Mouse (Mus musculus) kidney, postnatal 25 days (tissue): ENCODE results near the gene Evpl.
A peak's percentile ranks its signal among the peaks of the same experiment; 100 is the strongest.

Experiments used
- DNase-seq, 2 experiments: peaks; one replicate each; pipeline ENCODE4 v3.0.0; 2021; ENCODE audit warnings: mixed read lengths in 2 of 2

The Evpl gene

DNA sequence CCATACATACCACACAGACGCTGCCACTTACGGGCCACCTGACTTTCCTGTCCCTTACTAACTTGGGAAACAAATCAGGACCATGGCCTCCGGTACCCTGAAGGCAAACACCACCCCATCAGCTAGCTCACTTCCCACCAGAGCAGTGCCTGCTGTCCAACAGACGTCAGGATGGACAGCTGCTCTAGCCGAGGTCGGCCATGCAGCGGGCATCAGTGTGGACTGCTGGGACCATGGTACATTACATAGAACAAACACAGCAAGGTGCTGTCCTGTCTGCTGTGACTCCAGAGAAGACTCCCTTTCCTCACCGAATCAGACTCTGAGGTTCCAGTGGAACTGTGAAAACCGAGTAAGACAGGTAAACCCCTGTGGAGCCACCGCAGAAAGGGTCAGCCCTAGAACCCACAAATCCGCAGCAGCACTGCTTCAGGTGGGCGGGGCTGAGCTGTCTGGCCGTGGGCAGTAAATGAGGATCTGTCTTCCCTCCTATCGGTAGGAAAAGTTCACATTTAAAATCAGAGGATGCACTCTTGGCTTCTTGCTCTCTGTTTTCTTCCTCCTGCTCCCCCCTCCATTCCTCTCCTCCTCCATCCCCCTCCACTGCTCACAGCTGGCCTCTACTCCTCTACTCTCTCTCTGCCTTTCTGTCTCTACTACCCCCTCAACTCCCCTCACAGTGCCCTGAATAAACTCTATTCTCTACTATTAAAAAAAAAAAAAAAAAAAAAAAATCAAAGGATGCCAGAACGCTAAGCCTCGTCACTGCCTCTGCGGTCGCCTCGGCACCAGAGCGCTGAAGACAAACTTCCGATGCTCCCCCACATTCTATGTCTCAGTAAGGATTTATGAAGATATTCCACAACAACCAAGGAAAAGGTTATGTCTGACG lies 17.5 kb upstream of the Evpl start:
- DNase-seq = no peak

DNA sequence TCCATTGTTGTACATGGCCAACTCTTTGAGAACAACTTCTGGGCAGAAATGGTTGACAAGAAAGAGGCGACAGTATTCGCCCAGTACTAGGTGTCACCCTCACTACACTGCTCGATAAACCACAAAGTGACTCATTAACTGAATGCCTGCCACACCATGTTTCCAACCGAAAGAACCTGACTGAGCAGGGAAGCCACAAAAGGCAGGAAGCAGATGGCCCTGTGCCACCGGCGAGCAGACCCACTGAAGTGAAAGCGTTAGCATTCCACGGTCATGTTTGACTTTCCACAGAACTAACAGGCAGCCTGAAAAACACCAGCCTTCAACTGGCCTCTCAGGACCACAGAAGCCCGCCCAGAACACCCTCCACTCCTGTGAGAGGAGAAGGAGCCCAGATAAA lies 16.8 kb upstream of the Evpl start:
- peak; percentile 78 to 88 for DNase-seq

DNA sequence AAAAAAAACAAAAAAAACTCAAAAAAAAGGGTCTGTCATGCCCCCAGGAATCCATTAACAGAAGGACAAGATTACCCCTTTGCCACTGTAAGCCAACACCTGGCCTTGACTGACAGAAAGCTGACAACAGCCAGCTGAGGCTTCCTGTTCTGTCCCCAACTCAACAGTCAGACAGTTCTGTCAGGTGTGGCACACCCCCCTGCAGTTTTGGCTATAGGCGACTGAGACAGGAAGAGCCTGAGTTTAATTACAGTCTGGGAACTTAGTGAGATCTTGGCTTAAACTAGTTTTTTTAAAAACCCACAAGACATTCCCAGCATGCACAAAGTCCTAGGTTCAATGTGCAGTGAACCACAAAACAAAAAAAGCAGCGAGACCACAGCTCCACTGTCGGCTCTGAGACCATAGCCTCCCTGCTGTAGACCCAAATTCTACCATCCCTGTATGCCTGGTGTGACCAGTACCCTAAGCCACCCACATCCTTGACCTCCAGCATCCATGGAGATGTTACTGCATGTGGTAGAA lies 15.3 kb upstream of the Evpl start:
- DNase-seq = peak; percentile 36 to 58

DNA sequence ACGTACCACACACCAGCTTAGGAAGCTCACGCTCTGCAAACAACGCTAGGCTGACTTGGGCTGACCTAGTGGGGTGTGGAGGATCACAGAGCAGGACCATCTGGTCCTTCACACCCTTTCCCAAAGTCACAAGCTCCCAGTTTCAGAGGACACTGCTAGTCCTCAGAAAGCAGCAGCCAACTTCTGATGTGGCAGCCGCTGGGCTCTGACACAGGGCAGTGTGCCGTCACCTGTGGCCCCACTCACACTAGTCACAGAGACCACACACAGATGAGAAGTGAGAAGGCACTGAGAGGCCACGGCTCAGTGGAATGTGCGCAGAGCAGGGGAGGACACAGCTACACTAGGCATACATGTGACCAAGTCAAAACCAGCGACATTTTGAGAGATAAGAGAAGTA lies 13.0 kb upstream of the Evpl start:
- no peak for DNase-seq

DNA sequence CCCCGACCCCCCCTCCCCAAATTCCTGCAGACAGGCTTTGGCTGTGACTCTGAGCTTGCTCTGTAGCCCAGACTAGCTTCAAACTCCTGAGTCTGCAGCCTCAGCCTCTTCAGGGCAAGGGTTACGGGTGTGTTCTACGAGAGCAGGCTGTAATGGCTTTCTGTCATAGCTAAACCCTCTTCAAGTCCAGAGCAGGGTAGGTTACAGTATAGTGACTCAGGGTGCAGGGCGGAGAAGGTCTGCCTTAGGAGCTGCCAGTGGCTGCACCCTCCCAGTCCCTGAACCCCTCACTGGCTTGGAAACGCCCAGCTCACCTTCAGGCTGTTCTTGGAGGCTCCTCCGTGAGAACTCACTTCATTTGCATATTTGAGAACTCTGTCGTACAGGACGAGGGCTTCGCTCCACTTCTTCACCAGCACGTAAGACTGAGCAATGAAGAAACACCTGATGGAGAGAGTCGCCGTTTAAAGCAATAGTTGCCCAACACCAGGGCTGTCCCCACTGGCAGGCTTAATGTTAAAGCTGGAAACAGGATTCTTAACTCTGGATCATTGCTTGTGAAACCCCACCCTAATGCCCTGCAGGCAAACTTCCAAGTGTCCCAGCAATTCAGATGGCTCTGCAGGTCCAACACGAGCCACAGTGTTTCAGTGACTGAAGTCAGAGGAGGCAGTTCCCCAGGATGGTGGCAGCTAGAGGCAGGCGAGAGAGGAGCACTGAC lies 9.8 kb upstream of the Evpl start:
- peak; percentile 60 to 75 for DNase-seq

DNA sequence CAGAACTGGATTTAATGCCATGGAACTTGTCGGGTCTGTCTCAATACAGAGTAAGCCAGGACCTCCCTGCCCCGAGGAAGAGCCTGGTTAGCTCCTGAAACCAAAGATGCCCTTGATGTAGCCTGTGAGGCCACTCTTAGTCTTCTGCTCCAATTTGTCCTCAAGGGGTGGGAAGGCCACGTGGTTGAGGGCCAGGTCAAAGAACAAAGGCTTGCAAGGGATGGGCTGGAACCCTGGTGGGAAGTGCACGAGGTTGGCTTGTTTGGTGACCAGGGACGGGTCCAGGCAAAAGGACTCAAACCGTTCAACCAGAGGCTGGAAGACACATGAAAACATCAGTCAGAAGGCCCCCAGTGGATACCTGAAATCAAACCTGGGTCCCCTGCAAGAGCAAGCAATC lies 7.7 kb upstream of the Evpl start:
- peak; percentile 68 to 87 for DNase-seq

DNA sequence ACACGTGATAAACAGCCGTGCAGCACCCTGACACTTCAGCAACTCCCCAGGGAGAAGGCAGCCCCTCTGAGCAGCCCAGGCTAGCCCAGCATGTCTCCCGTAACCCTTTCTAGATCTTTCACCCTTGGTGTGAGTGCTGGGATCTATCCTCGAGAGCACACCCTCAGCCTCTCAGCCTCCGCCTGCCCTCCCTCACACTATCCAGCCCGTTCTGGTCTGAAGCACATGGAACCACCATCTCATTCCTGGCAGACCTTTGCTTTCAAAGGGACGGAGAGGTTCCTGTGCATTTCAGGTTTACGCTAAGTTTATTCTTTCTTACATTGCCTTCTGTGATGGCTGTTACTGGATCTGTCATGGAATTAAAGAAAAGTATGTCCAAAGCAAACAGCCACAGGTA lies 6.7 kb upstream of the Evpl start:
- peak; percentile 42 to 69 for DNase-seq

DNA sequence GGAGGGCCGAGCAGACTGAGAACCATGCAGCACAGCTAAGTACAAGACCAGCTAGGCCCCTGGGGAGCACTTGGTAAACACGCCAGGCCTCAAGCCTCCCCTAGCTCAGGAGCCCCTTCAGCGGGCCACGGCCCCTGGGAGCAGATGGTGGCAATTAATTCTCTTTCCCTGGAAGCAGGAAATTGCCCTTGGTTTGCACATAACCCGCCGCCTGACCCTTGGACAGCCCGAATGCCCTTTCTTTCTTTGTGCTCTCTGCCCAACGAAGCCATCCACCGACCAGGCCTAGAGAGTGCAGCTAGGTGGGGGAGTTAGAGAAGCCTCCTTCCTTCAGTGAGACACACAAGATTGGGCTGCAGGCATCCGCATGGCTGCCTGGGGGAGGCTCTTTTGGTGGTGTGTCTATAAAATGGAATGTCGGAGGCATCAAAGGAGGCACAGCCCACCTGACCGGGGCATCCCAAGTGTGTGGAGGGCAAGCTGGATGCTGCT lies 3.9 kb upstream of the Evpl start:
- peak; percentile 65 to 77 for DNase-seq

DNA sequence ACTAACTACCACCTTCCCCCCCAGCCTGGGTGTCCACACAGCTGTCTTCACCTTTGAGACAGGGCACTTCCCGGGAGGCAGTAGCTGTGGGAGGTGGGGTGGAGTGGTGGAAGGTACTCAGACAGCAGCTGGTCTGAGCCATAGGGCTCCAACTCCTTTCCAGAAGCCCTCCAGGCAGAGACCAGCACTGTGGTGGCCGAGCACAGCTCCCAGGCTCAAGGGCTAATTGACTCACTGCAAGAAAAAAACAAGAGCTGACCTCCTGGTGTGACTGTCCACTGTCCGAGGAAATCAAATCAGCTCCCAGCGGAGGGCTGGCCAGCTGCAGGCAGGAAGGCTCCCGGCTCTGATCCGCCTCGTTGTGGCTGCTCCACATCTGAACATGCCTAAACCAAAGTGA lies 1.9 kb upstream of the Evpl start:
- DNase-seq = peak in 1 of 2 experiments; percentile 64

DNA sequence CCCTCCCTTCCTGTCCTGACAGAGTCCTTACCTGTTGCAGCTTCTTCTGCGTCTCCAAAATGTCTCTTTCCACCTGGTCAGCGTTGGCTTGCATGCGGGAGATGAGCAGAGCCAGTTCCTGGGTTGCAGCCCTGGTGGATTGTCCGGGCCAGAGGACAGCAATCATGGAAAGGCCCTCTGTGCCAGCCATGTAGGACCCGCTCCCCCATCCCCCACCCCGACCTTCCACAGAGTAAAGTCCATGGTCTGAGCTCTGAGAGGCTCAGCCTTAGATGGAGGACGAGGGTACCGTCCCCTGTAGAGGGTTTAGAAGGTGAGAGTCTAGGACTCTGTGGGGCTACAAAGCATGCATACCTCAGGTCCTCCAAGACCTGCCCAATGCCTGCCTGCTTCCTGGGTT lies 3.0 kb downstream of the Evpl start:
- DNase-seq = peak; percentile 62 to 79

DNA sequence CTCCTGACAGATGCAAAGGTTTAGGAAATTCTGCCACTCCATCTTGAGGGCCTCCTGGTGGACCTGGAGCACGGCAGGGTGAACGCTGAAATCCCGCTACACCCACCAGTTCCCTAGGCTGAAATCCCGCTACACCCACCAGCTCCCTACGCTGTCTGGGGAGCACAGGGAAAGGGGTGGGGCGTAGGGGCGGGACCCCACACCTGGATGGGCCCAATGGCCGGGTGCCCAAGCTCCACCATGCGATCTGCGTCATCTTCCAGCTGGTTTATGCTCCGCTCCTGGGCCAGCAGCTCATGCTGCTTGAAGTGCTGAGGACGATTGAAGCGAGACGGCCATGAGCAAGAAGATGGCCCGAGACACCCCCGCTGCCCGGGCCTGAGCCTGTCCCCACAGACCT lies 5.5 kb downstream of the Evpl start:
- DNase-seq = no peak

DNA sequence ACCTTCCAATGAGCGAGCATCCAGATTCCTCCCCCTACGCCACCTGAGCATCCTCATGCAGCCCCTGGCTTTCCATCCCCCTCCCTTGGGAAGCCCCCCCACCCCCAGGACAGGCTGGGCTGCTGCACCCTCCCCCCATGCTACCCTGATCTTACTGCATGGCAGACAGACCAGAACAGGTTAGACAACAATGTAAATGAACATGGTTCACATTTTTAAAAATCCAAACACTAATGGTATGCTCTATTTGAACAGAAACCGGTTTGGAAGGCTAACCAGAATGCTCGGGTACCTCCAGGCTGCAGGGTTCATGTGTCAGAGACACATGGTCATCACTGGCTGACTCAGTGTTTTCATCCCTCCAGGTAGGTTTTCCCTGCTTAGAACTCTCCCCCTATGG lies 9.2 kb downstream of the Evpl start:
- DNase-seq = no peak

DNA sequence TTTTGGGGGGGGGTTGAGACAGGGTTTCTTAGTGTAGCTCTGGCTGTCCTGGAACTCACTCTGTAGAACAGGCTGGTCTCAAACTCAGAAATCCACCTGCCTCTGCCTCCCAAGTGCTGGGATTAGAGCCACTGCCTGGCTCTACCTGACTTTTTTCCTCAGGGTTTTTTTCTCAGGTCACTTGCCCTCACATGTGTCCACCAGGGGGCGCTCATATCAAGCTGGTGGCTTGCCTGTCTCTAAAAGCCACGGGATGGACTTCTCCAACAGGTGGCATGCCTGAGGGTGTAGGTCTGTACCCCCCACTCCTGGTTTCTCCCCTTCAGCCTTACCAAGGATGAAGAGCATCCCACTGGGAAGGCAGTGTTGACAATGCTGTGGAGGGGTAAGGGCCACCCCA lies 11.5 kb downstream of the Evpl start:
- DNase-seq = peak; percentile 88 to 96

DNA sequence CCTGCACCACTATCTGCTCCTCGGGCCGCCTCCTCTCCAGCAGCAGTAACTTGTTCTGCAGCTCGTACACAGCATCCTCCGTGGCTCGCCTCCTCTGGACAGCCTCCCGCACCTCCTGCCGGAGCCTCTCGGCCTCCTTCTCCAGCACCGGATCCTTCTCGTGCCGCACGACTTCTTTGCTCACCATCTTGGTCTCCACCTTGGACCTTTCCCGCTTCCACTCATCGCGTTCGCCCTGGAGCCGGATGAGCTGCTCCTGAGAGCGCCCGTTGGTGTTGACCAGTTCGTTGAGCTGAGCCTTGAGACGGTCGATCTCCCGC lies 15.2 kb downstream of the Evpl start:
- DNase-seq = no peak

DNA sequence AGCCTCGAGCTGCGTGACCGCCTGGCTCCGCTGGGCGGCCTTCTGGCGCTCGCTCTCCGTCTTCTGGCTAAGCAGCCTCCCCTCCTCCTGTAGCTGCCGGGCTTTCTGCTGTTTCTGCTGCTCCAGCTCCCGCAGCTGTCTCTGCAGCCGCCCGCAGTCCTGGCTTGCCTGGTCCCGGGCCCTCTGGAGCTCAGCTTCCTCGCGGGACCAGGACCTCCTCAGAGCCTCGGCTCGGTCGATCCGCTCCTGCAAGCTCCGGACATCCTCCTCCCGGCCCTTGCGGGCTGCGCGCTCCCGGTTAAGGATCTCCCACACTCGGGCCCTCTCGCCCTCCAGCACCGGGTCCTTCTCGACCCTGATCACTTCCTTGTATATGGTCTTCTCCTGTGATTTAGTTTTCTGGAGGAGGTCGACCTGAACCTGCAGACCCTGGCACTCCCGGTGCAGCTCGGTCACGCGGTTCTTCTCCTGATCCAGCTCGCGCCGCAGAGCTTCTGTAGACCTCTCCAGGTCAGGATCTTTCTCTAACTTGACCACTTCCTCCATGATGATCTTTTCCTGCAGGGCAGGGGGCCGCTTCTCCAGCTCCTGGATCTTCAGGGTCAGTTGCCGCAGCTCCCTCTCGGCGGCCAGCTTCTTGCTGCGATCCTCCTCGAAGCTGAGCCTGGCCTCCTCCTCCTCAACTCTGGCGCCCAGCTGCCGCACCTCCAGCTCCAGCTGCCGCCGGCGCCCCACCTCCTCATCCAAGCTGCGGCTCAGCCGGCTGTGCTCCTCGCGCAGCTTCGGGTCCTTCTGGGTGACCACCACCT lies 15.7 kb downstream of the Evpl start:
- no peak for DNase-seq

DNA sequence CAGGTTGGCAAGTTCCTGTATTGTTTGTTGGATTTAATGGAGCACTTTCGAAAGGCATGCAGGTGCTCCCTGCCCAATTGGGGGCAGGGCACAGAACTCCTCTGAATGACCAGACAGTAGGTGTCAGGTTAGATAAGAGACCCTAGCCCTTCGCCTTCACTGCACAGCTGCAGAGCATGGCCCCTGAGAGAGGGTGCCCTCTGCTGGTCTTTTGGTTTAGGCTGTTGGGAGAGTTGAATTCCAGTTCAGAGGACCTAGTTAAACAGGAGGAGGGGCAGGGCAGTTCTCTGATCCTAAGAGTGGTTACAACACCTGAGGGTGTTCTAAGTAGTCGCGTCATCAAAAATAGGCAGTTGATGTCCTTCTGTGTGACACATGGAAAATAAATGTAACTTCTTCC lies 18.0 kb downstream of the Evpl start:
- peak; percentile 86 to 87 for DNase-seq

DNA sequence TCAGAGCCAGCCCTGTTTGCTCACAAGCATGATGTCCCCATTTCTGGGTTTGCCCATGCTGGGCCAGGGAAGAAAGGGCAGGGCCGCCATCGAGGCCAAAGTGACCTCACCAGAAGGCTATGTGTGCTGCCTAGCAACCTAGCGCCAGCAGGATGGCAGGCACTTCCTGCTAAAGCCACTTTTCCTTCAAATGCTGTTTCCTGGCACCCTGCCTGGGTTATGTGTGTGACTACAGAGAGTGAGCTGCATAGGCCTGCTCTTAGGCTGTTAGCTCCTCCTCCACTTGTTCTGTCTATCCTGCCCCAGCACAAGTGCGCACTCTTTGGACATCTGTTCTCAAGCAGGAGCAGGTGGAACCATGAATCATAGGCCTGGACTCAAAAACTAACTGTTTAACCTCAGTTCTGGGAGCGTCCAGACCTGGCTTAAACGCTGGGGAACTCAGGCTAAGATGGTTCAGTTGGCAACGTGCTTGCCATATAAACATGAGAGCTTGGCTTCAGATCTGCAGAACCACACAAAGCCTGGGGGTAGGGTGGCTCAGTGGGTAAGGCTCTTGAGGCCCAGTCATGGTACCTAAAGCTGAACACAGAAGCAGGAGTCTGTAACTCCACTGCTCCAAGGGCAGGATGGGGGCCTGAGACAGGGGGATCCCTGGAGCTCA lies 19.0 kb downstream of the Evpl start:
- peak; percentile 97 for DNase-seq

DNA sequence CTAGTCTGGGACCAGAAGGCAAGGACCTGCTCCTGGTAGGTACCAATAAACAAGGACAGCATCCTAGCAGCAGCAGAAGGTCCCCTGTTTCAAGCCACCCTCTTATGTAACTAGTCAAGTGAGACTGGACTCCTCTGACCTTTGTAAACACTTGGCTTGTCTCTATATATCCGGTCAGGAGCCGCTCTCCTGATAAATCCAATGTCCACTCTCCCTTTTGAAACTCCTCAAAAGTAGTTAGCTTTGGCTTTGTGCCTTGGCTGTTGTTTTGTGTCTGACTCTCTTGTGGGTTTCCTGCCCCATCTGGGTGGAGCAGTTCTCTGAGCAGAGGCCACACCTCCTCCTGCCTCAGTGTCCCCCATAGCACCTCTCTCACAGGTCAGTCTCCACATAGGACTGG lies 19.6 kb downstream of the Evpl start:
- peak; percentile 52 to 73 for DNase-seq

DNA sequence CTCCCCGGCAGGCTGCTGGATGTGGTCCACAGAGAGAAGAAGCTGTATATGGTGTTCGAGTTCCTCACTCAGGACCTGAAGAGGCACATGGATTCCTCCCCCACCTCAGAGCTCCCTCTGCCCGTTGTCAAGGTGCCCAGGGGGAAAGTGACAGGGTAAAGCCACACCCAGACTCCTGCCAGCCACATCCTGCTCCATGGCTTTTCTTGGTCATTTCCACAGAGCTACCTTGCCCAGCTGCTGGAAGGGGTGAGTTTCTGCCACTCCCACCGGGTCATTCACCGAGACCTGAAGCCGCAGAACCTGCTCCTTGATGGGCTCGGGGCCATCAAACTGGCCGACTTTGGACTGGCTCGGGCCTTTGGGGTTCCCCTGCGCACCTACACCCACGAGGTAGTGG lies 21.3 kb downstream of the Evpl start:
- no peak for DNase-seq

DNA sequence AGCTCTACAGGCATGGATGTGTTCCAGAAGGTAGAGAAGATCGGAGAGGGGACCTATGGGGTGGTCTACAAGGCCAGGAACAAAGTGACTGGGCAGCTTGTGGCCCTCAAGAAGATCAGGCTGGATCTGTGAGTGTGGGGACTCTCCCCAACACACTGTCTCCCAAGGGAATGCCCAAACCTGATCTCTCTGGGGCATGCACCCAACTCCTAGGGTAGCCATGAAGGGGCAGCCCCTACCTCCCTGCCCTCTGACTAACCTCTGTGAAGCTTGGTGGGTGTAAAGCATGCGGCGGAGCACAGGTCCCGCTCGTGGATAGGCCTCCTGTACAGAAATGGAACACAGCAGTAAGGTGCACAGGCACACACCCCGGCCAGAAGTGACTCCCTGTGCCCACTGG lies 21.9 kb downstream of the Evpl start:
- no peak for DNase-seq

DNA sequence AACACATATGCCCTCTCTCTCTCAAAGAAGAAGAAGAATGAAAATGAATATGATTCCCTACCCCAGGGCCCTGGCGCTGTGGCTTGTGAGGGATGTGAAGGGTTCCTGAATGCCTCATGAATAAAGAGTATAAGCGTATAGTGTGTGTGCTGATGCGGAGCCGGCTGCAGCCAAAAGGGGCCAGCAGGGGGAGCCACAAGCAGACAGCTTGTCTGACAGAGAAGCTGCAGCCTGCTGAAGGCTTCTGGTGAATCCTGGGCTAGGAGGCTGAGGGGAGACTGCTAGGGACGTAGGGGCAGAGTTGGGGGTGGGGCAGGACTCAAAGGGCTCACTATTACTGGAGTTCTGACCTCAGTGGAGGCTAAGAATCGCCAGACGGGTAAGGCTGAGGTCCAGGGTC lies 22.7 kb downstream of the Evpl start:
- peak; percentile 62 to 66 for DNase-seq

DNA sequence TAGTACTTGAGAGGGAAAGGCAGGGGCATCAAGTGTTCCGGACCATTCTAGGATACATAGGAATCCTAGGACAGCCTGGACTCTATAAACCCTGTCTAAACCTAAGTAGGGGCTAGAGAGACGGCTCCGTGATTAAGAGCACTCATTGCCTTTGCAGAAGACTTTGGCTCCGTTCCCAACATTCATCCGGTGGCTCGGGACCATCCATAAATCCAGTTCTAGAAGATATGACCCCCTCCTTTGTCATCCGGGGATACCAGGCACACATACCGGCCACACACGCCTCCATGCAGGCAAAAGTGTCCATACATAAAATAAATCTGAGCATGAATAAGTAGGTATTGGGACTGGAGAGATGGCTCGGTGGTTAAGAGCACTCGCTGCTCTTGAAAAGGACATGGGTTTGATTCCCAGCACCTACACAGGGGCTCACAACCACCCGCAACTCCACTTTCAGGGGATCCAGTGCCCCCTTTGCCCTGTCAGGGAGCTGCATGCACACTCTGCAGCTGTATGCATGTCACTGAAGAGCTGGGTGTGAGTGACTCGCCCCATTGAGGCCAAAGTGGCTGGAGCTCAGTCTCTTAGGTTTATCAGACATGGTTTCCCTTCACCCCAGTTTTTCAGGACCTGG lies 23.9 kb downstream of the Evpl start:
- no peak for DNase-seq
